Mouse (Mus musculus) embryonic fibroblast, embryonic 13.5 days (primary cell): Measurements from ENCODE around the gene Atxn7l1. TPM values are rescaled to one million over a fixed set of nuclear protein-coding genes. Genes with fewer than 3 reads are reported as not detected.

Experiments used
- H3K27ac ChIP-seq: 2 replicates; pipeline ENCODE4 v1.5.1; 2012; ENCODE audit warnings: low read length, control low read depth, inconsistent platforms; ENCODE audit not compliant: insufficient read depth
- H3K4me1 ChIP-seq: 2 replicates; pipeline ENCODE4 v1.6.1; 2011; ENCODE audit warnings: low read length; ENCODE audit not compliant: control insufficient read depth, insufficient read depth
- H3K4me3 ChIP-seq: 2 replicates; pipeline ENCODE4 v1.5.1; 2011; ENCODE audit warnings: mild to moderate bottlenecking, control low read depth, low read length; ENCODE audit not compliant: insufficient read depth
- CTCF ChIP-seq: IDR thresholded peaks from 2 replicates; pipeline ENCODE4 v1.5.1; 2011; ENCODE audit warnings: mild to moderate bottlenecking, control low read depth, low read length, moderate library complexity, borderline replicate concordance; ENCODE audit not compliant: insufficient read depth
- POLR2A ChIP-seq: IDR thresholded peaks from 2 replicates; pipeline ENCODE4 v1.6.1; 2011; ENCODE audit warnings: low read depth, mild to moderate bottlenecking, control low read depth, low read length, moderate library complexity
- polyA plus RNA-seq: library from polyadenylated mRNA; stranded (reverse); fragments of >200 nt; gene quantifications from 2 replicates; pipeline ENCODE4 v1.2.4, GENCODE M21; 2011; ENCODE audit warnings: low read depth; ENCODE audit not compliant: missing spikeins, insufficient read length

The Atxn7l1 gene
- polyA plus RNA-seq, 1 experiment, result 19.5 TPM

DNA sequence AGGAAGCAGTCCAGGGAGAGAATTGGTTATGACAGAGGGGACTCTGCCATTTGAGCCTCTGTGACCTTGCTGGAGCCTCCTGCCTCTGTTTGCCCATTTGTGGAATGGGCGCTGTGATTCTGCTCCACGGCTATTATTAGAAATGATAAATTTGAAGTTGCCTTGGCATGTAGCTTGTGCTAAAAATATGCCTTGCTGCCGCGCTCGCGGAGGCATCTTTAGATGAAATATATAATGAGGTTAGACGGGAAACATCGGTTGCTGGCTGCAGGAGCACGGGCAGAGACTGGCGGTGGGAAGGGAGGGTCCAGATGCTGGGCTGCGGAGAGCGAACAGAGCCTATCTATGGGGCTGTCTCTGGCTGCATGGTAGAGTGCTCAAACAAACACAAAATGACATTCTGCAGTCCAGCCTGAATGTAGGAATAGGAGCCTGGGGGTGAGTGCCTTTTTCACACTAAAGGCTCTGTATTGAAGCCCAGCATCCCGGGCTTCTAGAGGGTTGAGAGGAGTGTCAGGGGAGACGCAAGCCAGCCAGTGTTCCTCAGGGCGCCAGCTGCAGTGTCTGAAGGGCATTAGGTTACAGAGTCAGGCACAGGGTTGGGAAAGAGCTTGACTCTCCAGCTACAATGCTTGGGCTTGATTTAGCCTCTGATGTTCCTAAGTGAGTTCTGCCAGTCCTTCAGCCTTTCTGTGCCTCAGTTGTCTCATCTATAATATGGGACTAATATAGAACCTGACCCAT is 96.8 kb downstream of the Atxn7l1 start:
- no peak overlapping the region for H3K4me3 ChIP-seq
- TF ChIP-seq CTCF, result no peak
- TF ChIP-seq POLR2A, result no peak
- no peak overlapping the region for H3K27ac ChIP-seq
- peaks cover 11% of the 10 kb centered on the region for H3K4me1 ChIP-seq

DNA sequence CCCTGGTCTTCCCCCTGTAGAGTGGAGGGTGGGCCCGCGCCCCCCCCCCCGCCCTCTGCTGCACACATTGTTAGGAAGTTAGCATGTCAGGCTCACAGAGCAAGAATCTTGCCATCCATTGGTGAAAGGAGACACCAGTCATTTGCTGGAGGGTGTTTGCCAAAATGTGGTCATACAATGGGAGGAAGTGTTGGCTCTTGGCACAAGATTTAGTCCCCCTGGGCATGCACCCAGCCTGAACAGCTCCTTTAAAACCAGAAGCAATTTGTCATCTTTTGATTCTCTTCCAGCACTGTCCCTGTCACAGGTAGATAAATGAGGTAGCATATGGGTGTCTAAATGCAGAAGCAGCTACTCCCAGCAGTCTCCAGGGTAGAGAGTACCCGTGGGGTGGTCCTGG is 98.0 kb downstream of the Atxn7l1 start:
- peaks cover 11% of the 10 kb centered on the region for H3K4me1 ChIP-seq
- H3K4me3 ChIP-seq, result no peak overlapping the region
- TF ChIP-seq CTCF (no peak), POLR2A (no peak)
- H3K27ac ChIP-seq, result no peak overlapping the region

DNA sequence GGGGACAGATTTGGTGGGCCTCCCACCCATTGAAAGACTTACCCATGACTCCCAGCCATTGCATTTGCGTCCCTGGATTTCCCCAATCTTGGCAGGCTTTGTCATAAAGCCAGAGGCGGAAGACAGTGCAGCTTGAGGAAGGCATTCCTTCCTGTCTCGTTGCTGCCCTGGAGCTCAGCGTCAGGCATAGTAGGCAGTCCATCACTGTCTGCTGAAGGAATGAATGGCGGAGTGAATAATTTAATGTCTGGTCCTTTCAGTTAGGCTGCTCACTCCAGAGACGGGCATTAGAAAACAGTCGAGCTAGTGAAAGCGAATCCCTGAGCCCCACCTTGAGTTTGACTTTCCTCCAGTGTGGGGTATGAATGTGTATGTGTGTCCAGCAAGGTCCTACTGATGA is 99.4 kb downstream of the Atxn7l1 start:
- Histone ChIP-seq H3K27ac (no peak overlapping the region), H3K4me1 (peaks cover 11% of the 10 kb centered on the region), H3K4me3 (no peak overlapping the region)
- no peak for TF ChIP-seq POLR2A
- TF ChIP-seq CTCF, result no peak

DNA sequence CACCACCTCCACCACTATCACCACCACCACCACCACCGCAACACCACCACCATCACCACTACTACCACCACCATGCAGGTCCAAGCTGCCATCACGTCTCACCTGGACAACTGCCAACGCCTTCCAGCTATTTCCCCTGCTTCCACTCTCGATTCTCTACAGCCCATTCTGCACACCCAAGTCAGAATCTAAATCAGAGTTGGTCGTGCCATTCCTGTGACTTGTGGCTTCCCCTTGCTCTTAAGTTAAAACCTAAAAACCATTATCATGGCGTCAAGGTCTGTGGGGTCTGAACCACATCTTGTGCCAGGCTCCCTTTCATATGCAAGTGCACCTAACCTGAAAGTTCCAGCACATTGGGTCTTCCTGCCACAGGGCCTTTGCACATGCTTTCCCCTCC is 102.7 kb downstream of the Atxn7l1 start:
- TF ChIP-seq CTCF (no peak), POLR2A (no peak)
- Histone ChIP-seq H3K4me1 (peaks cover 7% of the 10 kb centered on the region; the same call in 1 of the 2 replicates), H3K4me3 (no peak overlapping the region), H3K27ac (no peak overlapping the region)

DNA sequence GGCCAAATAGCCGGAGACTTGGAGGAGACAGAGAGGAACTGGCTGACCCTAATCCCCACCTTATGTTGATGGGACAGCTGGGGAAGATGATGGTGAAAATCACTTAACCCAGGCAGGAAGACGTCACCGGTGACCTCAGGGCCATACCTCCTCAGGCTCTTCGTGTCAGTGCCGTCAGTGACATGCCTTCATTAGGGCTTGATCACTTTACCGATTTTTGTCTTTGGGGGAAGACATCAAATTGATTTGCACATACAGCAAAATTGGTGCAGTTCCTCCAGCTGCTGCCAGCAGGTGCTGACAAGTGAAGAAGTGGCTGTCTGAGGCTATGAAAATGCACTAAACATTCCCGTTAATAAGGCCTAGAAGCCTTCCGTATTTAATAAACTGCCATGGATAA is 103.9 kb downstream of the Atxn7l1 start:
- Histone ChIP-seq H3K4me1 (no peaks in the 10 kb centered on the region), H3K4me3 (no peak overlapping the region), H3K27ac (no peak overlapping the region)
- TF ChIP-seq POLR2A (no peak), CTCF (no peak)

DNA sequence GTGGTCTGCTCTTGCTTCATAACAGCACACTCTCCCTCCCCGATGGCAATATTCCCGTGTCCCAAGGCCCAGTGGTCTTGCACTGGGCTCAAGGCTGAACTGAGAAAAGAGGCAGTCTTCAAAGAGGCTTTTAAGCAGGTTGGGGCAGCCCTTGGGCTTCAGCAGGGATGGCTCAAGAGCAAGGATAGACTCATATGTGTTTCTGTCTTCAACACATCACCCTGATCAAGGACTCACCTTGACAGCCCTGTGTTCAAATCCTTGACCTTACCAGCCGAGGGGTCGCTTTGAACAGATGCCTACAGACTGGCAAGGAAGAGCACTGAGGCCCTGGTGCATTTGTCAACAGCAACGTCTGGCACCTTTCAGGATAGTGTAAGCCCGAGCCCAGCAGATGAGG is 105.1 kb downstream of the Atxn7l1 start:
- Histone ChIP-seq H3K27ac (no peak overlapping the region), H3K4me1 (no peaks in the 10 kb centered on the region), H3K4me3 (no peak overlapping the region)
- TF ChIP-seq POLR2A (no peak), CTCF (no peak)

DNA sequence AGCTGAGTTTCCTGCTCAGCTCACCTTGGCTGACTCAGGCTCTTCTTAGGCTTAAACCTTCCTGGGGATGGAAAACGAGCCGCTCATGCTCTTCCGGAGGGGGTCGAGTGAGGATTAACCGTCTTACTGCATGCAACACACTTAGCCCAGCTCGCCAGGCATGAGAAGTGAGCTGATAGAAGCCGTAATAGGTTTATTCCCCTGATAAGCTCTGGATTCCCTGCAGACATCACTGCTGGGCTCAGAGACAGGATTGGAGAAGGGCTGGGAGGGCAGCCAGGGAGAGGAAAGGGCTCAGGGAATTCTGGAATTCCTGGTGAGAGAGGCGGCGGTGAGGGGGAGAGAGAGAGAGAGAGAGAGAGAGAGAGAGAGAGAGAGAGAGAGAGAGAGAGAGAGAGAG is 105.7 kb downstream of the Atxn7l1 start:
- no peak overlapping the region for H3K27ac ChIP-seq
- TF ChIP-seq POLR2A (no peak), CTCF (no peak)

DNA sequence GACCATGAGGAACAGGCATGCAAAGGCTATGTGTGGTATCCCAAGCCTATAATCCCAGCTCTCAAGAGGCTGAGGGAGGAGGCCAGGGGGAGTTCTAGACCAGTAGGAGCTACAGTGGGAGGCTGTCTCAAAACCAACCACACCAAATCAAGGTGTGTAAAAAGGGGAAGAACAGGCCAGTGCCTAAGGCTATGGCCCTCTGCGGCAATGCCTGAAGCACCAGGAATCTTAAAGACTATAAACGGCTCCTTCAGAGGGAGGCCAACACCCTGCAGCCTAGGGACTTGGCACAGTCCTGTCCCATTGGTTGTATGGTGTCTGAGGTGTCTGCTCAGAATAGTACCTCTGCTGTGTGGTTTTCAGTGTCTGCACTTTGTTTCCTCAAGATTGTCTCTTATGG is 107.8 kb downstream of the Atxn7l1 start:
- Histone ChIP-seq H3K4me1 (no peaks in the 10 kb centered on the region), H3K27ac (no peak overlapping the region), H3K4me3 (no peak overlapping the region)
- TF ChIP-seq POLR2A, result no peak
- TF ChIP-seq CTCF, result no peak

More for the DNA sequence above, 105.7 kb downstream of the Atxn7l1 start:
- H3K4me1 ChIP-seq, result no peaks in the 10 kb centered on the region
- H3K4me3 ChIP-seq, result no peak overlapping the region

DNA sequence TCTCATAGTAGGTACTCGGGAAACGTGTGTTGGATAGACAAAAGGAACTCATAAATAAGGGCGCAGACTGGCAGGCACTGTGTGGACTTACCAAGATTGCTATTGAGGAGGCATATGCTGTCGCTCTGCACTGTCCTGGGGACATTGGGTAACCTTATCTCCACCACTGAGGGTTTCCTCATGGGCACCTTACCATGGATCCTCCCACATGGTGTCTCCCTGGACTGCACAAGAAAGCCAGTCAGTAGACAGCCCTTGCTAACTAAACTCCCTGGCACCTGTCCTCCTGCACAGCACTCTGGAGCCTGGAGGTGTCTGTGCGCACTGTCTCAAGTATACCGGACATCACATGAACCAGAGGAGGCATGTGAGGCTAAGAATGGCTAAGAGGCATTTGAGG is 108.9 kb downstream of the Atxn7l1 start:
- H3K4me3 ChIP-seq, result no peak overlapping the region
- TF ChIP-seq POLR2A, result no peak
- TF ChIP-seq CTCF, result no peak
- H3K4me1 ChIP-seq, result no peaks in the 10 kb centered on the region
- H3K27ac ChIP-seq, result no peak overlapping the region

DNA sequence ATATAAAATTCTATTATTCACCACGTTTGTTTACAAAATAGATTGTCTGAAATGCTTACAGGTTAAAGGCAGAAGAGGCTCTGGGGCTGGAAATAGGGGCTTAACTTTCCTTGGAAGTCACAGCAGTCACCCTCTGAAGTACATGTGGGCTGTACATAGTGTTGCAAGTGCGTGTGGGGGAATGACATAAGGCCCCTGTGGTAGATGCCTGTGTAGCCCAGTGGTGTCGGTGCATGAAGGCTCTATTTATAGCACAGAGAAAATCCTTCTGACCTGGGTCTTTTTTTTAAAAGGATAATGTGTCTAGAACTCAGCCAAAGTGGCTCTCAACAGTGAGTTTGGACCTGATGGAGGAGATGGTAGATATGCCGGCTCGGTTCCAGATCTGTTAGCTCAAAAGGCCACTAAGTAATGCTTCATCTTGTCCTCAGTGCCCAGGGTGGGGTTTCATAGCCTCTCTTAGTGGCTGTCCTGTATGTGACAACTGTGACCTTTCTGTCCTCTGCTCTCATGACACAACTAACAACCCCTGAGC is 111.6 kb downstream of the Atxn7l1 start:
- Histone ChIP-seq H3K4me1 (no peaks in the 10 kb centered on the region), H3K4me3 (no peak overlapping the region), H3K27ac (no peak overlapping the region)
- TF ChIP-seq CTCF, result no peak

DNA sequence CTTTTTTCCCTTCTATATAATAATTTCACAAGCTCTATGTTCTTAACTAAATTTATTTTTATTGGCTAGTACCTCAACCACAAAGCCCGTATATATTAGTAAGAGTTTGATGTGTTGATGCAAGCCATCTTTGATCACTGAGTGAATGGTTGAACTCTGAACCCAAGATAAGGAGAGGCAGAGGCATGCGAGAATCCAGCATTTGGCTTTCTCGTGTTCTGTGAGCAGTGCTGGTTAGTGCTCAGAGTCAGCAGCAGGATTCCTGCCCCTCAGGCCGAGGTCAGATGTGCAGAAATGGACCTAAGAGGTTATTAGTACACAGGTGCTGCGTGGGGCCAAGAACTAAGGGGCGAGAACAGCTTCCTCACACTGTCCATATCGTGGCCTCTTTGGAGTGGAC is 113.1 kb downstream of the Atxn7l1 start:
- TF ChIP-seq POLR2A (no peak), CTCF (no peak)
- no peak overlapping the region for H3K4me3 ChIP-seq
- no peak overlapping the region for H3K27ac ChIP-seq
- no peaks in the 10 kb centered on the region for H3K4me1 ChIP-seq
